Mouse (Mus musculus) CD4-positive, CD25-positive, alpha-beta regulatory T cell (primary cell): Measurements from ENCODE around the gene Tmem260. TPM values are rescaled to one million over a fixed set of nuclear protein-coding genes. Genes with fewer than 3 reads are reported as not detected.

ENCODE experiments used
- polyA plus RNA-seq: library from polyadenylated mRNA; unstranded; fragments of 100-300 nt; shearing (Covaris generic); gene quantifications from one replicate; pipeline ENCODE4 v1.2.1, GENCODE M21; 2017

Tmem260 gene
- polyA plus RNA-seq = 38.8 TPM

GRCm38 (mm10) chr14:48445984-48446683 is at the start of gene Tmem260:
Tmem260 (plus strand) TSS chr14:48446124.

Other genes with a start within 250 kb of the Tmem260 start
- gene Otx2, start 227.7 kb downstream of the Tmem260 start, polyA plus RNA-seq = 0.08 TPM